Mouse (Mus musculus) liver, embryonic 14.5 days (tissue): ENCODE measurements around the gene Bicral. TPM values are rescaled to one million over a fixed set of nuclear protein-coding genes. Genes with fewer than 3 reads are reported as not detected.
"Not testable (repeated sequence)": the region's sequence is repeated elsewhere in the genome, so short reads cannot be mapped to it uniquely, and the experiment has no call there.

ENCODE experiments used
- ATAC-seq: fragments of 200-750 bp; cut with Nextera tagmentation; 2 replicates; pipeline ENCODE4 v1.8.0; 2017; ENCODE audit warnings: moderate number of reproducible peaks, mild to moderate bottlenecking, moderate library complexity; ENCODE audit not compliant: insufficient read depth
- DNase-seq, 3 experiments: peaks; one replicate each; pipeline ENCODE4 v3.0.0-alpha.2; 2012 to 2013; ENCODE audit warnings: low read depth in 3 of 3, low spot score in 3 of 3
- H3K27ac ChIP-seq: fragments of 300-500 bp; sonication (generic); 2 replicates; pipeline ENCODE4 v1.5.1; 2014; ENCODE audit warnings: moderate library complexity, mild to moderate bottlenecking, control low read depth, inconsistent platforms
- H3K27me3 ChIP-seq: fragments of 300-500 bp; sonication (generic); 2 replicates; pipeline ENCODE4 v1.6.1; 2014; ENCODE audit warnings: mild to moderate bottlenecking, low read length, moderate library complexity; ENCODE audit not compliant: control insufficient read depth, insufficient read depth
- H3K36me3 ChIP-seq: fragments of 300-500 bp; sonication (generic); replicated peaks from 2 replicates; pipeline ENCODE4 v1.6.1; 2014; ENCODE audit warnings: low read depth; ENCODE audit not compliant: control insufficient read depth, insufficient read depth
- H3K4me1 ChIP-seq, 2 experiments: fragments of 200-500 bp in 1 of 2; fragments of 300-500 bp in 1 of 2; sonication (generic) in 1 of 2; replicated peaks; 2 replicates each; pipeline ENCODE4 v1.6.1; 2012 to 2014; ENCODE audit warnings: antibody characterized with exemption in 1 of 2, inconsistent platforms in 1 of 2, low read length in 1 of 2; ENCODE audit not compliant: control insufficient read depth in 2 of 2, insufficient read depth in 2 of 2
- H3K4me2 ChIP-seq: fragments of 300-500 bp; sonication (generic); 2 replicates; pipeline ENCODE4 v1.6.1; 2014; ENCODE audit warnings: low read depth, mild to moderate bottlenecking, control low read depth, moderate library complexity
- H3K4me3 ChIP-seq, 2 experiments: fragments of 200-500 bp in 1 of 2; fragments of 300-500 bp in 1 of 2; sonication (generic) in 1 of 2; 2 replicates each; pipeline ENCODE4 v1.5.1; 2012 to 2014; ENCODE audit warnings: low read depth in 2 of 2, low read length in 2 of 2, mild to moderate bottlenecking in 2 of 2, control low read depth in 1 of 2, inconsistent platforms in 1 of 2, moderate library complexity in 1 of 2; ENCODE audit not compliant: insufficient read depth in 1 of 2
- H3K9ac ChIP-seq: fragments of 300-500 bp; sonication (generic); replicated peaks from 2 replicates; pipeline ENCODE4 v1.6.1; 2014; ENCODE audit warnings: mild to moderate bottlenecking, control low read depth, moderate library complexity
- H3K9me3 ChIP-seq: fragments of 300-500 bp; sonication (generic); 2 replicates; pipeline ENCODE4 v1.6.1; 2016; ENCODE audit warnings: low read length, mixed read lengths; ENCODE audit not compliant: control insufficient read depth
- CTCF ChIP-seq: IDR thresholded peaks from 2 replicates; pipeline ENCODE4 v1.5.1; 2016; ENCODE audit warnings: antibody characterized with exemption, low read depth, control low read depth
- EP300 ChIP-seq: IDR thresholded peaks from 2 replicates; pipeline ENCODE4 v1.6.1; 2016; ENCODE audit warnings: antibody characterized with exemption, low read depth
- WGBS: fragments of 180-500 bp; shearing (Covaris S2); extraction: QIAGEN DNeasy Blood & Tissue Kit; methylation state at CpG from one replicate; pipeline ENCODE4 v1.1.7; 2014; ENCODE audit not compliant: insufficient replicate concordance; 5-methylcytosine and 5-hydroxymethylcytosine counted together
- polyA plus RNA-seq, 2 experiments: library from polyadenylated mRNA; depleted of rRNA in 1 of 2; stranded (reverse) in 1 of 2; unstranded in 1 of 2; fragments of >200 nt; fragmentation: Nextera tagmentation in 1 of 2; extraction: Ambion mirVana in 1 of 2; gene quantifications; 2 replicates each; pipeline versions ENCODE4 v1.2.1 to v1.2.3; 2012 to 2014

The Bicral gene
- polyA plus RNA-seq, 2 experiments, result 3.0 to 3.4 TPM

DNA sequence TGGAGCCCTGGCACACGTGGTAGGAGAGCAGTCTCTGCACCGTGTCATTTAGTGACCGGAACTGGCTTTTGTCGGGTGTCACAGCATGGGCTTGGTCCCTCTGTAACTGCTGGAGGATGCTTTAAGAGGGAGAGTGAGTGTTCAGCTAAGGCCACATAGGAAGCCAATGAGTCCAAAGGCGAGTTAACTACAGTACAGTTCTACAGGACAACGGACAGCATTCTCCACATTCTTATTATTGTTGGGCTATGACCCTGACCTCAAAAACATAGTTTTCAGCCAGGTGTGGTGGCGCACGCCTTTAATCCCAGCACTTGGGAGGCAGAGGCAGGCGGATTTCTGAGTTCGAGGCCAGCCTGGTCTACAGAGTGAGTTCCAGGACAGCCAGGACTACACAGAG lies 49.9 kb downstream of the Bicral start:
- DNase-seq, result no peak
- Histone ChIP-seq H3K9ac (no peak overlapping the region), H3K4me1 (no peaks in the 10 kb centered on the region), H3K27me3 (no peaks in the 10 kb centered on the region), H3K27ac (no peak overlapping the region), H3K9me3 (no peaks in the 10 kb centered on the region), H3K36me3 (peaks cover 30% of the 10 kb centered on the region), H3K4me3 (no peak overlapping the region), H3K4me2 (no peak overlapping the region)
- 87% methylated on average over 10 of the region's 10 CpGs for WGBS
- ATAC-seq, result no peak
- no peak for TF ChIP-seq EP300

DNA sequence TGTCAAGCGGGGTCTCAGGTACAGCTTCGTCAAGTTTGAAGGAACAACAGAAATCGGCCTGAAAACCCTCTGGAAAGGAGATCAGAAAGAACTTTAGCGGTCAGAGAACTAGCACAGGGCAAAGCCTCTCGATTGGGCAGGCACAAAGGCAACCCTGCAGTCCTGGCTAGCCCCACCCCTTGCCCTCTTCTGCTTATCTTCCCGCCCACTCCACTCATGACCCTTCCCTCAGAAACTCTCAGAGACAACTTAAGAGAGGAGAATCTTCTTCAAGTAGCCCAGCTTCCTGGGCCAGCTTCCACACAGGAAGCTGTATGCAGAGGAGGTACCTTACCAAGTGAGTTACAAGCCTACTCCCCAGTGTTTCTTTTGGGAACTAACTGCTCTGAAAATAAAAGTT lies 56.5 kb downstream of the Bicral start:
- TF ChIP-seq CTCF (no peak), EP300 (no peak)
- H3K4me2 ChIP-seq, result no peak overlapping the region
- peaks cover 0 to 3% of the 10 kb centered on the region in 2 experiments; a peak in 1 of 4 replicates for H3K4me1 ChIP-seq
- ATAC-seq (no peak), DNase-seq (no peak)
- H3K4me3 ChIP-seq, result no peak overlapping the region
- H3K9me3 ChIP-seq, result no peaks in the 10 kb centered on the region
- no peak overlapping the region for H3K27ac ChIP-seq
- H3K9ac ChIP-seq, result no peak overlapping the region
- whole genome bisulfite sequencing, result 71% methylated on average over 6 of the region's 6 CpGs
- H3K27me3 ChIP-seq, result no peaks in the 10 kb centered on the region
- peaks cover 17% of the 10 kb centered on the region for H3K36me3 ChIP-seq

DNA sequence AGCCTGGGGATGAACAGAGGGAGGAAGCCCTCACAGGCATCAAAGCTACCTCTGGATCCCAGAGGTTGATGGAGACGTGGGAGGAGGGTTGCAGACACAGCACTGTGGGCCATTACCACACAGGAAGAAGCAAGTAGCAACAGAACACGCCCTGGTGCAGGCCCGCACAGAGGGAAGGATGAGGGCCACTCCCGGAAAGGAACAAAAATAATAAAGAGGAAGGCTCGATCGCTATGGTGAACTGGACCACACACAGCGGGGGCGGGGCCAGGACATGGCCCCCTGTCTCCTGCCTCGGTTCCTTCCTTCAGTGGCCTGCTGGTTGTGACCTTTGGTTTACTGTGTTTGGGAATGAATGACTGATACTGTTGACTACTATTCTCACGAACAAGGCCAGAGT lies 58.6 kb downstream of the Bicral start:
- DNase-seq (no peak), ATAC-seq (no peak)
- Histone ChIP-seq H3K4me2 (no peak overlapping the region), H3K4me3 (no peak overlapping the region), H3K36me3 (peaks cover 9% of the 10 kb centered on the region), H3K9me3 (no peaks in the 10 kb centered on the region), H3K27ac (no peak overlapping the region), H3K9ac (no peak overlapping the region), H3K4me1 (peaks cover 0 to 3% of the 10 kb centered on the region in 2 experiments; a peak in 1 of 4 replicates), H3K27me3 (no peaks in the 10 kb centered on the region)
- TF ChIP-seq EP300, result no peak
- no peak for TF ChIP-seq CTCF
- WGBS, result 62% methylated on average over 10 of the region's 10 CpGs

DNA sequence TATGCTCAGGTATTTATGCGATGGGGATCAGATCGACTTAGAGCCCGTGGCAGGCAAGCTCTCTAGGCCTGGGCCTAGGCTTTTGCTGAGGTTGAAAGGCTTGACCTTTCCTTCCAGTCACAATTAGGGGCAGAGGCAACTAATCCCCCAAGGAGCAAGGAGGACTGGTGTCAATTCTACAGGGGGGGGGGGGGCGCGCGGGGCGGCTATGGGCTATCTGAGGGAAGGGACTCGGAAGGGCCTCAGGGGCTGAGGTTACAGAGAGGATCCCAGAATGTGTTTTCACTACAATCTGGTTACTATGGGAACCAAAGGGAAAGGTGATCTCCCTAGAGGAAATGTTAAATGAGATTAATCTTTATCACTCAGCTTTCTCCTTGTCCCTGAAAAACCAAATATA lies 60.9 kb downstream of the Bicral start:
- no peak overlapping the region for H3K27ac ChIP-seq
- H3K36me3 ChIP-seq, result peaks cover 9% of the 10 kb centered on the region
- H3K9ac ChIP-seq, result no peak overlapping the region
- H3K4me1 ChIP-seq, result peaks cover 0 to 12% of the 10 kb centered on the region in 2 experiments; a peak in 2 of 4 replicates
- DNase-seq, result no peak
- H3K4me2 ChIP-seq, result no peak overlapping the region
- WGBS, result 87% methylated on average over 7 of the region's 8 CpGs
- H3K4me3 ChIP-seq, result no peak overlapping the region
- ATAC-seq, result no peak
- no peaks in the 10 kb centered on the region for H3K9me3 ChIP-seq
- no peaks in the 10 kb centered on the region for H3K27me3 ChIP-seq
- TF ChIP-seq CTCF, result no peak
- TF ChIP-seq EP300, result no peak

DNA sequence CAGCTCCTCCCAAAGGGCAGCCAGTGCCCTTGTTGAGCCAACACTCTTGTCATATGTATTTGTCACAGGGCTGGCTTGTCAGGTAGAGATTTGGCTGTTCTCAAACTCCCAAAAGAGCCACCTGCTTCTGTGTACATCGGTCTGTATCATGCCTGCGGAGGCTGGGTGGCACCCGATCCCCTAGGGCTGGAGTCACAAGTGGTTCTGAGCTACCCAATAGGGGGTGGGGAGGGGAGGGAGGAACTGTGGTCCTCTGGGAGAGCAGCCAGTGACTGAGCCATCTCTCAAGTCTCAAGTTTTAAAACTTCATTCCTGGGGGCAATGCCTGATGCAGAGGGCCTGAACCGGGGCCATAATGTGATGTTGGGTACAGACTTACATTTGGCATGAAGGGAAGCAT lies 61.5 kb downstream of the Bicral start:
- no peak for DNase-seq
- H3K9ac ChIP-seq, result no peak overlapping the region
- 87% methylated on average over 4 of the region's 4 CpGs for WGBS
- no peaks in the 10 kb centered on the region for H3K27me3 ChIP-seq
- no peak overlapping the region for H3K27ac ChIP-seq
- ATAC-seq, result no peak
- no peak overlapping the region for H3K4me3 ChIP-seq
- peaks cover 0 to 9% of the 10 kb centered on the region in 2 experiments; a peak in 2 of 4 replicates for H3K4me1 ChIP-seq
- H3K4me2 ChIP-seq, result no peak overlapping the region
- H3K36me3 ChIP-seq, result peaks cover 9% of the 10 kb centered on the region
- H3K9me3 ChIP-seq, result no peaks in the 10 kb centered on the region
- TF ChIP-seq EP300 (no peak), CTCF (no peak)

- DNase-seq (no peak), ATAC-seq (no peak)
- Histone ChIP-seq H3K36me3 (no peaks in the 10 kb centered on the region), H3K9me3 (no peaks in the 10 kb centered on the region), H3K27ac (no peak overlapping the region), H3K27me3 (no peaks in the 10 kb centered on the region), H3K4me2 (no peak overlapping the region), H3K9ac (no peak overlapping the region), H3K4me1 (peaks cover 0 to 9% of the 10 kb centered on the region in 2 experiments; a peak in 2 of 4 replicates), H3K4me3 (no peak overlapping the region)
- 67% methylated on average over 2 of the region's 2 CpGs for WGBS
- TF ChIP-seq CTCF, result no peak
- no peak for TF ChIP-seq EP300
Observed at GRCm38 (mm10) chr17:46792963-46793362, 65.3 kb downstream of the Bicral start.

DNA sequence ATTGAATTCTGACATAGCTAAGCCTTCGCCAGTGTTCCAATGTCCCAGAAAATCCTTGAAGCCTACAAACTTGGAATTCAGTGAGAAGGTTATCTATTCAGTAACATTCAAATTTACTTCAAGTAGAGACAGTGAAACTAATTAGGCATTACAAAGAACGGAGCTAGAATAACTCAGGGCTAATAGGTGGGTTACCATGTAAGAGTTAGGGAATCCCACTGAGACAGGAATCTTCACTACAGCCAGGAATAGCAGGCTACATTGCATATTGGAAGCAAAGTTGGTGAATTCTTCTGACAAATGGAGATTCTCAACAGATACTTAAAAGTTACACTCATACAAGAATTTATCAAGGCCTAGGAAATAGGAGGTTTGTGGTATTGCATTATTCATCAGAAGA lies 70.3 kb downstream of the Bicral start:
- not testable (repeated sequence) for ATAC-seq, H3K4me3 ChIP-seq, H3K4me2 ChIP-seq, H3K9me3 ChIP-seq, H3K27ac ChIP-seq, H3K36me3 ChIP-seq, H3K9ac ChIP-seq, H3K27me3 ChIP-seq, DNase-seq
- 60% methylated on average over 2 of the region's 2 CpGs for WGBS
- peaks cover 9 to 10% of the 10 kb centered on the region in 2 experiments for H3K4me1 ChIP-seq
